Mouse (Mus musculus) heart, postnatal 4 days (tissue): ENCODE measurements around the gene Gm732. TPM values are rescaled to one million over a fixed set of nuclear protein-coding genes. Genes with fewer than 3 reads are reported as not detected.

Experiments
- DNase-seq: peaks from one replicate; pipeline ENCODE4 v3.0.0; 2021
- total RNA-seq, 2 experiments: library from RNA; stranded (reverse); gene quantifications; 2 replicates each; pipeline ENCODE4 v1.2.3; 2021

The Gm732 gene
- total RNA-seq = not detected

GRCm38 (mm10) chrX:107948365-107948764 lies at the start of gene Gm732:
TSS of gene Gm732 (minus strand) at chrX:107948465.
- DNase-seq = no peak

Other genes with a start within 250 kb of the Gm732 start
- gene Tent5d, start 155.9 kb downstream of the Gm732 start, total RNA-seq = not detected
- 10 to 100 TPM; 10.1 to 10.5 TPM for gene 2610002M06Rik, start 132.1 kb downstream of the Gm732 start, total RNA-seq